Mouse (Mus musculus) adrenal gland, adult 8-10 months (tissue): ENCODE data around the gene Ajm1. TPM values are rescaled to one million over a fixed set of nuclear protein-coding genes. Genes with fewer than 3 reads are reported as not detected.

ENCODE experiments used
- DNase-seq: peaks from one replicate; pipeline ENCODE4 v3.0.0; 2022
- total RNA-seq, 4 experiments: library from RNA; stranded (reverse); gene quantifications; 2 replicates each; pipeline ENCODE4 v1.2.4; 2022

The Ajm1 gene
- total RNA-seq, result 1 to 10 TPM; 1.6 to 4.8 (median 3.8) TPM

GRCm38 (mm10) chr2:25581294-25581864 lies at the start of gene Ajm1:
Gene Ajm1 (minus strand): TSS chr2:25581757.
- DNase-seq, result no peak

- DNase-seq, result no peak
Measured at GRCm38 (mm10) chr2:25628738-25629137, 47.2 kb upstream of the Ajm1 start.

GRCm38 (mm10) chr2:25627811-25628210 lies 46.3 kb upstream of the Ajm1 start, which contains the start of gene Fcna:
Gene Fcna (minus strand): TSS chr2:25628030.
- DNase-seq, result no peak

- no peak for DNase-seq
Measured at GRCm38 (mm10) chr2:25625986-25626385, 44.4 kb upstream of the Ajm1 start.

GRCm38 (mm10) chr2:25621229-25622200 lies 40.0 kb upstream of the Ajm1 start, which contains the start of gene Tmem141:
Gene Tmem141 (minus strand): TSS chr2:25622005.
- DNase-seq, result peak; percentile 90

GRCm38 (mm10) chr2:25620852-25621228 lies 39.3 kb upstream of the Ajm1 start:
- no peak for DNase-seq

GRCm38 (mm10) chr2:25620386-25620785 lies 38.8 kb upstream of the Ajm1 start:
- DNase-seq, result no peak

GRCm38 (mm10) chr2:25617578-25617977 lies 36.0 kb upstream of the Ajm1 start, which contains the start of gene Ccdc183:
Gene Ccdc183 (minus strand): TSS chr2:25617678.
- no peak for DNase-seq

- DNase-seq, result no peak
Measured at GRCm38 (mm10) chr2:25616398-25616797, 34.8 kb upstream of the Ajm1 start.

- no peak for DNase-seq
Measured at GRCm38 (mm10) chr2:25608671-25609070, 27.1 kb upstream of the Ajm1 start.

- DNase-seq, result peak; percentile 80
Measured at GRCm38 (mm10) chr2:25607761-25608622, 26.4 kb upstream of the Ajm1 start, which contains the start of gene Rabl6. Gene Rabl6 (minus strand): TSS chr2:25608521.

GRCm38 (mm10) chr2:25602526-25602925 lies 21.0 kb upstream of the Ajm1 start:
- DNase-seq, result no peak

GRCm38 (mm10) chr2:25600037-25600436 lies 18.5 kb upstream of the Ajm1 start:
- DNase-seq, result no peak

- no peak for DNase-seq
Measured at GRCm38 (mm10) chr2:25598749-25599148, 17.2 kb upstream of the Ajm1 start.

GRCm38 (mm10) chr2:25596765-25597510 lies 15.4 kb upstream of the Ajm1 start:
- no peak for DNase-seq

GRCm38 (mm10) chr2:25591863-25592262 lies 10.3 kb upstream of the Ajm1 start:
- no peak for DNase-seq

- no peak for DNase-seq
Measured at GRCm38 (mm10) chr2:25588227-25588907, 6.8 kb upstream of the Ajm1 start.

- DNase-seq, result no peak
Measured at GRCm38 (mm10) chr2:25587290-25587689, 5.7 kb upstream of the Ajm1 start.

- DNase-seq, result no peak
Measured at GRCm38 (mm10) chr2:25585601-25586000, 4.0 kb upstream of the Ajm1 start.

- DNase-seq, result no peak
Measured at GRCm38 (mm10) chr2:25584856-25585255, 3.3 kb upstream of the Ajm1 start.

GRCm38 (mm10) chr2:25584152-25584551 lies 2.6 kb upstream of the Ajm1 start:
- DNase-seq, result no peak
